Mouse (Mus musculus) bone marrow, adult 2 months (tissue): Measurements from ENCODE around the gene Ret.
A peak's percentile ranks its signal among the peaks of the same experiment; 100 is the strongest.

Experiments
- CTCF ChIP-seq: fragments of 200-500 bp; IDR thresholded peaks from 2 replicates; pipeline ENCODE4 v1.5.1; 2011; ENCODE audit warnings: low read length, control low read depth; ENCODE audit not compliant: control insufficient read depth, insufficient read depth
- POLR2A ChIP-seq: fragments of 200-500 bp; IDR thresholded peaks from 2 replicates; pipeline ENCODE4 v1.6.1; 2011; ENCODE audit warnings: low read depth, mild to moderate bottlenecking, control low read depth, low read length, borderline replicate concordance; ENCODE audit not compliant: control insufficient read depth

DNA sequence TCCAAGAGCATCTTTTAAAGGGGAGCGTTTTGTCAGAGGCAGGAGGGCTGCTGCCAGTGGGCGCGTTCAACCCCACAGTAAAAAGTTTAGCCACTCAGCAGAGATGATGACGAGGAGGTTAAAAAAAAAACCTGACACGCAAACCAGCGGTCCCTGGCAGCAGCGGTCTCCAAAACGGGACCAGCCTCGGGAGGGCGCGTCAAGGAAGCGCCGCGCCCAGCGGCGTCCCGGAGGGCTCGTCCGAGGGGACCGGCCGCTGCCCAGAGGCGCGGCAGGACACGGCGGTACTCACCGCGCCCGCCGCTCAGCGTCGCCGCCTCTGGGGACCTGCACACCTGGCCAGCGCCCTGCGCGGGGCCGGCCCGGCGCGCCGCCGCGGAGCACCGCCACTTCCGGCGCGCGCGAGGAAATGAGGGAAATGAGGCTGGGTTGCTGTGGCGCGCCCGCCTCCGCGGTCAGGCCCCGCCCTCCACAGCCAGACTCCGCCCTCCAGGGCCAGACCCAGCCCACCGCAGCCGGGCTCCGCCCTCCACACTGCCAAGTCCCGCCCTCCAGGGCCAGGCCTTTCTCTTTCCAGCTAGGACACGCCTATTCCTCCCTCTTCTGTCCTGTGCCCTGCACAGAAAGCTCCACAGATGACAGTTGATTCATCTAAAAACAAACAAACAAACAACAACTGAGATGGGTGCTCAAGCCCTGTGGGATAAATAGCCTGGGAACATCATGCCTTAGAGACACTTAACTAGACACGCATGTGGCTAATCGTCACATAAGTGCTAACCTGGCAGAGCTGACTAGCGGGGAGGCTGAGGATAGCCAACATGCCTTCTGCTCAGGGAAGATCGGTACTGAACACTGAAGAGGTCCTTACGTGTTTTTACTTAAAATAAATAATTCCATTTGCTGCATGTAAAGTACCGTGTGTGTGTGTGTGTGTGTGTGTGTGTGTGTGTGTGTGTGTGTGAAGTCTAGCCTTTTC lies 58.5 kb downstream of the Ret start, which contains the start of gene Csgalnact2:
- TF ChIP-seq POLR2A, result peak; percentile 81; the same call in 1 of the 2 replicates
- TF ChIP-seq CTCF, result no peak
